Mouse (Mus musculus): ENCODE measurements at regions not wholly inside any gene's neighbourhood (a gene's known extent, or its start where the extent isn't known, plus 50 kb on each side); places are given as distances from the start of the nearest gene placed in this dataset.

GRCm38 (mm10) chr13:73034065-73034831 is 226.0 kb upstream of the Irx4 start:
- no peak for DNase-seq (ENCODE audit: low read depth in 1 of 2, low spot score in 2 of 2)
- TF ChIP-seq CTCF (IDR thresholded peaks at IDR 0.05; ENCODE audit: extremely low read depth, insufficient read depth, insufficient read length, insufficient replicate concordance) (no peak), POLR2A (IDR thresholded peaks at IDR 0.05; ENCODE audit: low read depth, low read length) (no peak)
- H3K4me3 ChIP-seq (ENCODE audit: extremely low read depth, insufficient read depth, insufficient read length): no peak overlapping the region
- H3K36me3 ChIP-seq (ENCODE audit: control insufficient read depth, insufficient read depth, low read length): no peaks in the 10 kb centered on the region
- 54% methylated on average over 10 of the region's 10 CpGs for WGBS
- no peaks in the 10 kb centered on the region for H3K27me3 ChIP-seq (ENCODE audit: control insufficient read depth, insufficient read depth, low read length)
- no peak overlapping the region for H3K27ac ChIP-seq (ENCODE audit: insufficient read depth, low read length)
- H3K4me1 ChIP-seq (ENCODE audit: control insufficient read depth, insufficient read depth, insufficient read length): no peaks in the 10 kb centered on the region

- TF ChIP-seq CTCF (IDR thresholded peaks at IDR 0.05; ENCODE audit: extremely low read depth, insufficient read depth, insufficient read length, insufficient replicate concordance) (no peak), POLR2A (IDR thresholded peaks at IDR 0.05; ENCODE audit: low read depth, low read length) (no peak)
- Histone ChIP-seq H3K27ac (ENCODE audit: insufficient read depth, low read length) (no peak overlapping the region), H3K27me3 (ENCODE audit: control insufficient read depth, insufficient read depth, low read length) (no peaks in the 10 kb centered on the region), H3K4me3 (ENCODE audit: extremely low read depth, insufficient read depth, insufficient read length) (no peak overlapping the region), H3K4me1 (ENCODE audit: control insufficient read depth, insufficient read depth, insufficient read length) (no peaks in the 10 kb centered on the region), H3K36me3 (ENCODE audit: control insufficient read depth, insufficient read depth, low read length) (no peaks in the 10 kb centered on the region)
- 81% methylated on average over 10 of the region's 10 CpGs for WGBS
- DNase-seq (ENCODE audit: low read depth in 1 of 2, low spot score in 2 of 2): no peak
Observed at GRCm38 (mm10) chr13:73034886-73035285, 225.4 kb upstream of the Irx4 start.

- H3K27me3 ChIP-seq (ENCODE audit: control insufficient read depth, insufficient read depth, low read length): no peaks in the 10 kb centered on the region
- TF ChIP-seq CTCF (IDR thresholded peaks at IDR 0.05; ENCODE audit: extremely low read depth, insufficient read depth, insufficient read length, insufficient replicate concordance) (no peak), POLR2A (IDR thresholded peaks at IDR 0.05; ENCODE audit: low read depth, low read length) (no peak)
- 72% methylated on average over 2 of the region's 2 CpGs for WGBS
Observed at GRCm38 (mm10) chr13:73035336-73035940, 224.8 kb upstream of the Irx4 start.

GRCm38 (mm10) chr13:73039731-73040130 is 220.5 kb upstream of the Irx4 start:
- no peak for DNase-seq (ENCODE audit: low read depth in 1 of 2, low spot score in 2 of 2)
- Histone ChIP-seq H3K27me3 (ENCODE audit: control insufficient read depth, insufficient read depth, low read length) (no peaks in the 10 kb centered on the region), H3K4me3 (ENCODE audit: extremely low read depth, insufficient read depth, insufficient read length) (no peak overlapping the region), H3K4me1 (ENCODE audit: control insufficient read depth, insufficient read depth, insufficient read length) (no peaks in the 10 kb centered on the region), H3K36me3 (ENCODE audit: control insufficient read depth, insufficient read depth, low read length) (no peaks in the 10 kb centered on the region), H3K27ac (ENCODE audit: insufficient read depth, low read length) (no peak overlapping the region)
- WGBS: 88% methylated on average over 5 of the region's 5 CpGs
- TF ChIP-seq CTCF (IDR thresholded peaks at IDR 0.05; ENCODE audit: extremely low read depth, insufficient read depth, insufficient read length, insufficient replicate concordance): no peak
- TF ChIP-seq POLR2A (IDR thresholded peaks at IDR 0.05; ENCODE audit: low read depth, low read length): no peak

More at GRCm38 (mm10) chr13:73035336-73035940, 224.8 kb upstream of the Irx4 start:
- H3K36me3 ChIP-seq (ENCODE audit: control insufficient read depth, insufficient read depth, low read length): no peaks in the 10 kb centered on the region
- H3K4me1 ChIP-seq (ENCODE audit: control insufficient read depth, insufficient read depth, insufficient read length): no peaks in the 10 kb centered on the region
- DNase-seq (ENCODE audit: low read depth in 1 of 2, low spot score in 2 of 2): no peak
- H3K27ac ChIP-seq (ENCODE audit: insufficient read depth, low read length): no peak overlapping the region
- H3K4me3 ChIP-seq (ENCODE audit: extremely low read depth, insufficient read depth, insufficient read length): no peak overlapping the region

- no peak for DNase-seq (ENCODE audit: low read depth in 1 of 2, low spot score in 2 of 2)
- Histone ChIP-seq H3K27ac (ENCODE audit: insufficient read depth, low read length) (no peak overlapping the region), H3K4me1 (ENCODE audit: control insufficient read depth, insufficient read depth, insufficient read length) (no peaks in the 10 kb centered on the region), H3K4me3 (ENCODE audit: extremely low read depth, insufficient read depth, insufficient read length) (no peak overlapping the region), H3K36me3 (ENCODE audit: control insufficient read depth, insufficient read depth, low read length) (no peaks in the 10 kb centered on the region), H3K27me3 (ENCODE audit: control insufficient read depth, insufficient read depth, low read length) (no peaks in the 10 kb centered on the region)
- 55% methylated on average over 14 of the region's 14 CpGs for WGBS
- TF ChIP-seq CTCF (IDR thresholded peaks at IDR 0.05; ENCODE audit: extremely low read depth, insufficient read depth, insufficient read length, insufficient replicate concordance): no peak
- TF ChIP-seq POLR2A (IDR thresholded peaks at IDR 0.05; ENCODE audit: low read depth, low read length): no peak
Observed at GRCm38 (mm10) chr13:73041233-73042040, 218.8 kb upstream of the Irx4 start.

- DNase-seq (ENCODE audit: low read depth in 1 of 2, low spot score in 2 of 2): no peak
- TF ChIP-seq CTCF (IDR thresholded peaks at IDR 0.05; ENCODE audit: extremely low read depth, insufficient read depth, insufficient read length, insufficient replicate concordance): no peak
- no peak for TF ChIP-seq POLR2A (IDR thresholded peaks at IDR 0.05; ENCODE audit: low read depth, low read length)
- Histone ChIP-seq H3K27ac (ENCODE audit: insufficient read depth, low read length) (no peak overlapping the region), H3K27me3 (ENCODE audit: control insufficient read depth, insufficient read depth, low read length) (no peaks in the 10 kb centered on the region), H3K4me3 (ENCODE audit: extremely low read depth, insufficient read depth, insufficient read length) (no peak overlapping the region), H3K36me3 (ENCODE audit: control insufficient read depth, insufficient read depth, low read length) (no peaks in the 10 kb centered on the region), H3K4me1 (ENCODE audit: control insufficient read depth, insufficient read depth, insufficient read length) (no peaks in the 10 kb centered on the region)
- 78% methylated on average over 13 of the region's 13 CpGs for WGBS
Observed at GRCm38 (mm10) chr13:73069840-73070530, 190.3 kb upstream of the Irx4 start.
